Mouse (Mus musculus) erythroblast, embryonic 14.5 days (primary cell): ENCODE results near the gene Prph.

Experiments used
- GATA1 ChIP-seq: IDR thresholded peaks from 2 replicates; pipeline ENCODE4 v1.6.1; 2012; ENCODE audit warnings: low read length, inconsistent platforms, mixed read lengths
- TAL1 ChIP-seq: IDR thresholded peaks from 3 replicates; pipeline ENCODE4 v1.6.1; 2012; ENCODE audit warnings: low read length, inconsistent platforms, mixed read lengths

- TF ChIP-seq GATA1: no peak
- TF ChIP-seq TAL1: no peak
These were observed 36.3 kb upstream of the Prph start for GRCm38 (mm10) chr15:99018630-99019029.
